Mouse (Mus musculus): ENCODE measurements around the gene Gbf1. TPM values are rescaled to one million over a fixed set of nuclear protein-coding genes. Genes with fewer than 3 reads are reported as not detected.

Gbf1 gene
- polyA plus RNA-seq, 1 experiment = 61.8 TPM

- H3K79me2 ChIP-seq (ENCODE audit: control insufficient read depth, insufficient read depth) = no peaks in the 10 kb centered on the region
- H3K36me3 ChIP-seq (ENCODE audit: control insufficient read depth, insufficient read depth) = no peaks in the 10 kb centered on the region
- peak overlapping the region; percentile 87 for H3K4me2 ChIP-seq (ENCODE audit: low read depth)
- H3K27me3 ChIP-seq (ENCODE audit: control insufficient read depth, insufficient read depth, insufficient read length) = peaks cover 8% of the 10 kb centered on the region
- TF ChIP-seq REST (IDR thresholded peaks at IDR 0.05; ENCODE audit: insufficient read depth, insufficient read length) = no peak
- TF ChIP-seq USF1 (IDR thresholded peaks at IDR 0.05; ENCODE audit: low read depth) = no peak
- TF ChIP-seq TCF12 (IDR thresholded peaks at IDR 0.05; ENCODE audit: insufficient read depth, poor library complexity, severe bottlenecking) = no peak
- TF ChIP-seq E2F4 (IDR thresholded peaks at IDR 0.05; ENCODE audit: insufficient read depth) = no peak
- TF ChIP-seq MYOD1 (IDR thresholded peaks at IDR 0.05; ENCODE audit: control insufficient read depth in 1 of 3, insufficient read length in 2 of 3, low read depth in 2 of 3) = no peak
- TF ChIP-seq MAX (IDR thresholded peaks at IDR 0.05; ENCODE audit: low read depth) = no peak
- TF ChIP-seq SRF (IDR thresholded peaks at IDR 0.05; ENCODE audit: control insufficient read depth, insufficient read length, low read depth) = no peak
- no peak for TF ChIP-seq CEBPB (IDR thresholded peaks at IDR 0.05; ENCODE audit: insufficient read depth, poor library complexity, severe bottlenecking)
- no peak for TF ChIP-seq TCF3 (IDR thresholded peaks at IDR 0.05; ENCODE audit: insufficient read length, low read depth)
- TF ChIP-seq POLR2AphosphoS2 (IDR thresholded peaks at IDR 0.05; ENCODE audit: insufficient read length, low read depth) = no peak
- no peak for TF ChIP-seq POLR2A (IDR thresholded peaks at IDR 0.05; ENCODE audit: insufficient read length, low read depth)
- no peak for TF ChIP-seq MYOG (IDR thresholded peaks at IDR 0.05; ENCODE audit: control insufficient read depth in 1 of 3, insufficient read depth in 1 of 3, insufficient read length in 2 of 3, low read depth in 2 of 3)
- peak overlapping the region; percentile 77 for H3K4me3 ChIP-seq
- H3ac ChIP-seq (ENCODE audit: control insufficient read depth, insufficient read length) = peak overlapping the region; percentile 27
Observed at GRCm38 (mm10) chr19:46329031-46329641, 176.8 kb downstream of the Gbf1 start.

DNA sequence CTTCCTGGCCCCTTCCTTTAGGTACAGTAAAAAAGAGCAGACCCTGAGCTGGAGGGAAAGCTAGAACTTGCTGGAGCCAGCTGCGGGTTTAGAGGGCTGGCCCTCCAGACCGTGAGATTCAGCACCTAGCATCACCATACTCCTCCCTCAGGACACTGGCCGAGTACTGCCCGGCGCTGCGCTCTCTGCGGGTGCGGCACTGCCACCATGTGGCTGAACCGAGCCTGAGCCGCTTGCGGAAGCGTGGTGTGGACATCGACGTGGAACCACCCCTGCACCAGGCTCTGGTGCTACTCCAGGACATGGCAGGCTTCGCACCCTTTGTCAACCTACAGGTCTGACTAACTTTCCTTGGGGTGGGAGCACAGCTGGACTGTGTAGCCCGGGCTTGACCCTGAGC is 177.6 kb downstream of the Gbf1 start:
- Histone ChIP-seq H3ac (ENCODE audit: control insufficient read depth, insufficient read length) (no peak overlapping the region), H3K36me3 (ENCODE audit: control insufficient read depth, insufficient read depth) (no peaks in the 10 kb centered on the region), H3K4me2 (ENCODE audit: low read depth) (peak overlapping the region; percentile 87), H3K27me3 (ENCODE audit: control insufficient read depth, insufficient read depth, insufficient read length) (no peaks in the 10 kb centered on the region), H3K79me2 (ENCODE audit: control insufficient read depth, insufficient read depth) (no peaks in the 10 kb centered on the region), H3K4me3 (peak overlapping the region; percentile 77)
- TF ChIP-seq POLR2A (IDR thresholded peaks at IDR 0.05; ENCODE audit: insufficient read length, low read depth) = no peak
- TF ChIP-seq POLR2AphosphoS2 (IDR thresholded peaks at IDR 0.05; ENCODE audit: insufficient read length, low read depth) = peak; percentile 83
- peak in 1 of 3 experiments; percentile 27 for TF ChIP-seq MYOG (IDR thresholded peaks at IDR 0.05; ENCODE audit: control insufficient read depth in 1 of 3, insufficient read depth in 1 of 3, insufficient read length in 2 of 3, low read depth in 2 of 3)

- TF ChIP-seq MYOD1 (IDR thresholded peaks at IDR 0.05; ENCODE audit: control insufficient read depth in 1 of 3, insufficient read length in 2 of 3, low read depth in 2 of 3) = no peak
- TF ChIP-seq POLR2A (IDR thresholded peaks at IDR 0.05; ENCODE audit: insufficient read length, low read depth) = no peak
- TF ChIP-seq REST (IDR thresholded peaks at IDR 0.05; ENCODE audit: insufficient read depth, insufficient read length) = no peak
- TF ChIP-seq MAX (IDR thresholded peaks at IDR 0.05; ENCODE audit: low read depth) = no peak
- no peaks in the 10 kb centered on the region for H3K79me2 ChIP-seq (ENCODE audit: control insufficient read depth, insufficient read depth)
- H3K36me3 ChIP-seq (ENCODE audit: control insufficient read depth, insufficient read depth) = no peaks in the 10 kb centered on the region
- H3K27me3 ChIP-seq (ENCODE audit: control insufficient read depth, insufficient read depth, insufficient read length) = no peaks in the 10 kb centered on the region
- H3K4me2 ChIP-seq (ENCODE audit: low read depth) = no peak overlapping the region
- no peak overlapping the region for H3ac ChIP-seq (ENCODE audit: control insufficient read depth, insufficient read length)
- no peak overlapping the region for H3K4me3 ChIP-seq
Observed at GRCm38 (mm10) chr19:46330696-46331095, 178.4 kb downstream of the Gbf1 start.

DNA sequence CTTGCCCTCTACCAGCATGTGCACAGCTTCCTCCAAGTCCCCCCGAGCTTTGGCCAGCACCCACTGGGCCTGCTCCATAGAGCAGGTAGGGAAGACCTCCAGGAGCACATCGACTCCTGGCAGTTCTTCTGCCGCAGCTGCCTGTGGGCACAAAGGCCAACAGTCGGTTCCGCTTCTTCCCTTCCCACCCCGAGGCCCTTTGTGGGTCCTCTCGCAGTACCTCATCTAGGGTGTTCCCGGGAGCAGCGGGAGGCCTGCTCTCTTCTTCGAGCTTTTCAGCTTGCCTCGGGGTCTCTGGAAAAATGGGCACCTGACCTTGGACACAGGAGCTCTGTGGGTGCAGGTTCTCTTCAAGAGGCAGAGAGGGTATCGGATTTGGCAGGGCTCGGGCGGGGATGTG is 179.0 kb downstream of the Gbf1 start:
- TF ChIP-seq MYOG (IDR thresholded peaks at IDR 0.05; ENCODE audit: control insufficient read depth in 1 of 3, insufficient read depth in 1 of 3, insufficient read length in 2 of 3, low read depth in 2 of 3) = no peak
- no peak for TF ChIP-seq POLR2A (IDR thresholded peaks at IDR 0.05; ENCODE audit: insufficient read length, low read depth)
- no peak for TF ChIP-seq MAX (IDR thresholded peaks at IDR 0.05; ENCODE audit: low read depth)
- no peak for TF ChIP-seq MYOD1 (IDR thresholded peaks at IDR 0.05; ENCODE audit: control insufficient read depth in 1 of 3, insufficient read length in 2 of 3, low read depth in 2 of 3)
- Histone ChIP-seq H3K27me3 (ENCODE audit: control insufficient read depth, insufficient read depth, insufficient read length) (no peaks in the 10 kb centered on the region), H3ac (ENCODE audit: control insufficient read depth, insufficient read length) (no peak overlapping the region), H3K36me3 (ENCODE audit: control insufficient read depth, insufficient read depth) (no peaks in the 10 kb centered on the region), H3K4me3 (no peak overlapping the region), H3K79me2 (ENCODE audit: control insufficient read depth, insufficient read depth) (no peaks in the 10 kb centered on the region), H3K4me2 (ENCODE audit: low read depth) (no peak overlapping the region)

DNA sequence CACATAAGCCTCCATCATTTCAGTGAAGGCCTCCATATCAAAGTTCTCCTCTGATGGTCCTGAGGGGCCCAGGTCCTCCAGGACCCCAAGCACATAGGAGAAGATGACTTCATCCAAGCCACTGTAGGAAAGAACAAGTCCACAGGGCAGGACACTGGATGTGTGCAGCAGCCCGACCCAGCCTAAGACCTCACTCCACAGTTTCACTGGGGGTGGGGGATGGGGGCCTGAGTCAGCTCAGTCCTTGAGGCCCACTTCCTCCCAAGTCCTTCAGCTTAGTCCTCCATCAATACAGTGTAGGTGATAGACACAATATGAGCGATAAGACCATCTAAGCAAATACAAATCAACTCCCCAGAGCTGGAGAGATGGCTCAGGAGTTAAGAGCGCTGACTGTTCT is 179.6 kb downstream of the Gbf1 start:
- TF ChIP-seq TCF12 (IDR thresholded peaks at IDR 0.05; ENCODE audit: insufficient read depth, poor library complexity, severe bottlenecking) (no peak), SRF (IDR thresholded peaks at IDR 0.05; ENCODE audit: control insufficient read depth, insufficient read length, low read depth) (no peak), MYOD1 (IDR thresholded peaks at IDR 0.05; ENCODE audit: control insufficient read depth in 1 of 3, insufficient read length in 2 of 3, low read depth in 2 of 3) (no peak), POLR2A (IDR thresholded peaks at IDR 0.05; ENCODE audit: insufficient read length, low read depth) (no peak), MYOG (IDR thresholded peaks at IDR 0.05; ENCODE audit: control insufficient read depth in 1 of 3, insufficient read depth in 1 of 3, insufficient read length in 2 of 3, low read depth in 2 of 3) (no peak), E2F4 (IDR thresholded peaks at IDR 0.05; ENCODE audit: insufficient read depth) (no peak), POLR2AphosphoS2 (IDR thresholded peaks at IDR 0.05; ENCODE audit: insufficient read length, low read depth) (no peak), MAX (IDR thresholded peaks at IDR 0.05; ENCODE audit: low read depth) (no peak), USF1 (IDR thresholded peaks at IDR 0.05; ENCODE audit: low read depth) (no peak), TCF3 (IDR thresholded peaks at IDR 0.05; ENCODE audit: insufficient read length, low read depth) (no peak), CEBPB (IDR thresholded peaks at IDR 0.05; ENCODE audit: insufficient read depth, poor library complexity, severe bottlenecking) (no peak)
- H3K27me3 ChIP-seq (ENCODE audit: control insufficient read depth, insufficient read depth, insufficient read length) = no peaks in the 10 kb centered on the region

More for the DNA sequence above, 179.6 kb downstream of the Gbf1 start:
- no peak overlapping the region for H3ac ChIP-seq (ENCODE audit: control insufficient read depth, insufficient read length)
- no peak overlapping the region for H3K4me3 ChIP-seq
- H3K79me2 ChIP-seq (ENCODE audit: control insufficient read depth, insufficient read depth) = no peaks in the 10 kb centered on the region
- H3K36me3 ChIP-seq (ENCODE audit: control insufficient read depth, insufficient read depth) = no peaks in the 10 kb centered on the region
- H3K4me2 ChIP-seq (ENCODE audit: low read depth) = no peak overlapping the region
